Mouse (Mus musculus) intestine, embryonic 14.5 days (tissue): ENCODE data around the gene Cd59a. TPM values are rescaled to one million over a fixed set of nuclear protein-coding genes. Genes with fewer than 3 reads are reported as not detected.
"Not testable (repeated sequence)": the region's sequence is repeated elsewhere in the genome, so short reads cannot be mapped to it uniquely, and the experiment has no call there.

ENCODE experiments used
- ATAC-seq: fragments of 200-750 bp; cut with Nextera tagmentation; replicated peaks from 2 replicates; pipeline ENCODE4 v1.8.0; 2017; ENCODE audit warnings: low read depth, moderate number of reproducible peaks, moderate TSS enrichment, moderate library complexity; ENCODE audit not compliant: low FRiP score, low TSS enrichment
- DNase-seq: peaks from one replicate; pipeline ENCODE4 v3.0.0-alpha.2; 2018; ENCODE audit warnings: low spot score
- H3K27ac ChIP-seq: fragments of 300-500 bp; sonication (generic); 2 replicates; pipeline ENCODE4 v1.5.1; 2014; ENCODE audit warnings: low read depth, mild to moderate bottlenecking, control low read depth
- H3K27me3 ChIP-seq: fragments of 300-500 bp; sonication (generic); replicated peaks from 2 replicates; pipeline ENCODE4 v1.6.1; 2014; ENCODE audit warnings: low read length, control low read depth; ENCODE audit not compliant: control insufficient read depth, insufficient read depth
- H3K36me3 ChIP-seq: fragments of 300-500 bp; sonication (generic); 2 replicates; pipeline ENCODE4 v1.6.1; 2014; ENCODE audit warnings: low read length, control low read depth; ENCODE audit not compliant: control insufficient read depth, insufficient read depth
- H3K4me1 ChIP-seq: fragments of 300-500 bp; sonication (generic); replicated peaks from 2 replicates; pipeline ENCODE4 v1.6.1; 2014; ENCODE audit warnings: low read length, control low read depth, mixed read lengths; ENCODE audit not compliant: control insufficient read depth, insufficient read depth
- H3K4me2 ChIP-seq: fragments of 300-500 bp; sonication (generic); 2 replicates; pipeline ENCODE4 v1.6.1; 2014; ENCODE audit warnings: low read length
- H3K4me3 ChIP-seq: fragments of 300-500 bp; sonication (generic); 2 replicates; pipeline ENCODE4 v1.5.1; 2014; ENCODE audit warnings: low read depth, low read length, control low read depth, mixed read lengths
- H3K9ac ChIP-seq: fragments of 300-500 bp; sonication (generic); 2 replicates; pipeline ENCODE4 v1.6.1; 2014; ENCODE audit warnings: mild to moderate bottlenecking, low read length
- H3K9me3 ChIP-seq: fragments of 300-500 bp; sonication (generic); 2 replicates; pipeline ENCODE4 v1.6.1; 2016; ENCODE audit warnings: low read length, control low read depth; ENCODE audit not compliant: control insufficient read depth
- WGBS: fragments of 180-500 bp; shearing (Covaris S2); extraction: QIAGEN DNeasy Blood & Tissue Kit; methylation state at CpG from one replicate; pipeline ENCODE4 v1.1.7; 2014; 5-methylcytosine and 5-hydroxymethylcytosine counted together
- polyA plus RNA-seq: library from polyadenylated mRNA; unstranded; fragments of >200 nt; fragmentation: Nextera tagmentation; extraction: Ambion mirVana; gene quantifications from 2 replicates; pipeline ENCODE4 v1.2.1, GENCODE M21; 2014

Cd59a gene
- polyA plus RNA-seq, 1 experiment from 2014 or later, result 27.1 TPM

- not testable (repeated sequence) for H3K9me3 ChIP-seq, H3K4me3 ChIP-seq, H3K27ac ChIP-seq, H3K4me2 ChIP-seq, H3K27me3 ChIP-seq, H3K9ac ChIP-seq, H3K36me3 ChIP-seq, ATAC-seq, H3K4me1 ChIP-seq, DNase-seq
- WGBS, result 93% methylated on average over 4 of the region's 4 CpGs
Measured at GRCm38 (mm10) chr2:104097396-104097795, 1.8 kb downstream of the Cd59a start.

- DNase-seq (no peak), ATAC-seq (no peak)
- Histone ChIP-seq H3K4me1 (0 out of 2 replicates have a peak, but pooled peaks cover 3% of the 10 kb centered on the region), H3K4me3 (no peak overlapping the region), H3K9ac (no peak overlapping the region), H3K27me3 (no peaks in the 10 kb centered on the region), H3K27ac (no peak overlapping the region), H3K9me3 (no peaks in the 10 kb centered on the region), H3K36me3 (no peaks in the 10 kb centered on the region), H3K4me2 (no peak overlapping the region)
- 24% methylated on average over 3 of the region's 3 CpGs for WGBS
Measured at GRCm38 (mm10) chr2:104098529-104099230, 3.1 kb downstream of the Cd59a start.

DNA sequence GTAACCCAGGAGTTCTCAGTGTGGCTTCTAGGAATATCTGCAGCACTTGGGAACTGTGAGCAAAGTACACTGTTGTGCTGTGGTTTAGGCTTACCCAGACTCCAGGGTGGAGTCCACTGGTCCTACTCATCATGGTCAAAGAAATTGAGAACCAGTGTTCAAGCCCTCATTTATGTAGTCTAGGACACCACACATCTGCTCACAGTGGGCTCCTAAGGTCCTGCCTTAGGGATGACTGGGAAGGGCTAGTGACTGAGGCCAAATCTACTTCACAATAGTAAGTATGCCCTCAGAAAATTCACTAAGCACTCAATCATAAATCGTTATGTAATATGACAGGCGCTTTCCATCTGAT is 3.6 kb downstream of the Cd59a start:
- Histone ChIP-seq H3K9me3 (no peaks in the 10 kb centered on the region), H3K4me2 (no peak overlapping the region), H3K36me3 (no peaks in the 10 kb centered on the region), H3K27me3 (no peaks in the 10 kb centered on the region), H3K4me3 (no peak overlapping the region), H3K9ac (no peak overlapping the region), H3K4me1 (0 out of 2 replicates have a peak, but pooled peaks cover 3% of the 10 kb centered on the region), H3K27ac (no peak overlapping the region)
- DNase-seq (no peak), ATAC-seq (no peak)
- WGBS, result 93% methylated on average over 2 of the region's 2 CpGs

DNA sequence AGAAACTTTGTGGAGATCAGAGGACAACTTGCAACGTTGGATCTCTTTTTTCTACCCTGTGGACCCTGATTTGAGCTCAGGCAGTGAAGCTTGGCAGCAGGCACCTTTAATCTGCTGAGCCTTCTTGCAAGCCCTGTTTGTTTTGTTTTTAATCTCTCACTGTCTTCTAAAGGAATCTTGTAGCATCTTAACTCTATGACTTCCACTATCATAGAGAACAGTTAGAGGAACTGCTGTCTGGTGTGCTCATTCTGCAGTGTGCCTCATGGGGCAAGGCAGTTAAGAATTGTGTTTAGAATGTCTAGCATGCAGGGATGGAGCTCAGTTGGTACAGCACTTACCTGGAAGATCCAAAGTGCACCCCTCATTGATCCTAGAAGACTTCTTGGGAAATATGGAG is 4.3 kb downstream of the Cd59a start:
- ATAC-seq (no peak), DNase-seq (no peak)

DNA sequence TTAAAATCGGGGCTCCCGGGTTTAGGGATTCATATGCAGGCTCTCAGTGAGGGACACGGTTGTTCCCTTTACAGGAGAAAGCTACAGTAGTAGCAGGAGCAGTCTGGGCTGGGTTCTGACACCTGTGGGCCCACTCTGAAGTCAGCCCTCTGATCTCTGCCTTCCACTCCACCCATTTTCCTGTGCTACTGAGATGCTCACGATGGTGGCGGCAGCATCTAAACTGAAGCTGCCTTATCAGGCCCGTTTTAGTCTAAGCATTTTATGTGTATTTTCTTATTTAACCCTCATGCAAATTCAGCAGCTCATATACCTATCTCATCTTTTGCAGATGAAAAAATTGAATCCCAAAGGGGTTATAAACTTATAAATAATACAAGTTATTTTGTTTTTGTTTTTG is 9.2 kb downstream of the Cd59a start:
- ATAC-seq (no peak), DNase-seq (no peak)
- no peaks in the 10 kb centered on the region for H3K27me3 ChIP-seq
- H3K36me3 ChIP-seq, result no peaks in the 10 kb centered on the region
- H3K4me1 ChIP-seq, result peaks cover 3% of the 10 kb centered on the region; the same call in 1 of the 2 replicates
- H3K4me3 ChIP-seq, result no peak overlapping the region
- WGBS, result 90% methylated on average over 6 of the region's 6 CpGs
- no peak overlapping the region for H3K9ac ChIP-seq
- no peak overlapping the region for H3K27ac ChIP-seq
- no peak overlapping the region for H3K4me2 ChIP-seq
- H3K9me3 ChIP-seq, result no peaks in the 10 kb centered on the region

More for the DNA sequence above, 4.3 kb downstream of the Cd59a start:
- no peak overlapping the region for H3K4me3 ChIP-seq
- H3K9ac ChIP-seq, result no peak overlapping the region
- WGBS, result 58% methylated on average over 1 of the region's 1 CpGs
- H3K27me3 ChIP-seq, result no peaks in the 10 kb centered on the region
- no peaks in the 10 kb centered on the region for H3K9me3 ChIP-seq
- H3K27ac ChIP-seq, result no peak overlapping the region
- H3K4me2 ChIP-seq, result no peak overlapping the region
- no peaks in the 10 kb centered on the region for H3K36me3 ChIP-seq
- 0 out of 2 replicates have a peak, but pooled peaks cover 3% of the 10 kb centered on the region for H3K4me1 ChIP-seq

- not testable (repeated sequence) for H3K9ac ChIP-seq, ATAC-seq, DNase-seq, H3K4me1 ChIP-seq, H3K4me2 ChIP-seq, H3K27me3 ChIP-seq, H3K36me3 ChIP-seq, H3K4me3 ChIP-seq, H3K27ac ChIP-seq, H3K9me3 ChIP-seq
- 74% methylated on average over 2 of the region's 2 CpGs for WGBS
Measured at GRCm38 (mm10) chr2:104109021-104109420, 13.4 kb downstream of the Cd59a start.

- Histone ChIP-seq H3K27ac (no peak overlapping the region), H3K9me3 (no peaks in the 10 kb centered on the region), H3K36me3 (no peaks in the 10 kb centered on the region; the same call in 1 of the 2 replicates), H3K4me1 (peaks cover 3% of the 10 kb centered on the region; the same call in 1 of the 2 replicates), H3K9ac (no peak overlapping the region), H3K4me2 (no peak overlapping the region), H3K4me3 (no peak overlapping the region), H3K27me3 (no peaks in the 10 kb centered on the region)
- ATAC-seq (no peak), DNase-seq (peak; percentile 50)
- WGBS, result 77% methylated on average over 2 of the region's 2 CpGs
Measured at GRCm38 (mm10) chr2:104109528-104109927, 13.9 kb downstream of the Cd59a start.

DNA sequence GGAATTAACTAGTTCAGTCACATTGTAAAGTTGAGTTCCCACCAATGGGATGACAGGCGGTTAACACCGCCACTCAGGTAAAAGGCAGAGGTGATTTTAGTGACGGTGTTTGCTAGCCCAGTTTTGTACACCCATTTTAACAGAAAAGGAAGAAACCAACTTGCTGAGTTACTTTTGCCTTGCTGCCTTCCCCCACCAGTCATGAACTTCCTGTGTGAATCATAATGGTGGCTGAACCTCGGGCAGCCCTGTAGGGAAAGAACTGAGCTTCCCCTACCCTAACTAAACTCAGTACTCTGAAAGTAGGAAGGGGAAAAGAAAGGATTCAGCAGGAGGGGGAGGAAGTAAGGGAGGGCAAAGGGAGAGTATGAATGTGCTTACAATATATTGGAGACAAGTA is 14.4 kb downstream of the Cd59a start:
- 86% methylated on average over 4 of the region's 4 CpGs for WGBS
- no peak overlapping the region for H3K9ac ChIP-seq
- no peak for ATAC-seq
- H3K9me3 ChIP-seq, result no peaks in the 10 kb centered on the region
- no peak for DNase-seq
- no peak overlapping the region for H3K4me2 ChIP-seq
- no peaks in the 10 kb centered on the region; the same call in 1 of the 2 replicates for H3K36me3 ChIP-seq
- H3K4me1 ChIP-seq, result peaks cover 3% of the 10 kb centered on the region; the same call in 1 of the 2 replicates
- H3K27ac ChIP-seq, result no peak overlapping the region
- H3K4me3 ChIP-seq, result no peak overlapping the region
- no peaks in the 10 kb centered on the region for H3K27me3 ChIP-seq

- H3K36me3 ChIP-seq, H3K9ac ChIP-seq, H3K27me3 ChIP-seq, ATAC-seq, H3K4me3 ChIP-seq, DNase-seq, H3K4me1 ChIP-seq, H3K9me3 ChIP-seq, H3K27ac ChIP-seq, H3K4me2 ChIP-seq: not testable (repeated sequence)
- no CpG with 5 or more reads among the region's 1 CpGs for WGBS
Measured at GRCm38 (mm10) chr2:104111170-104111797, 15.7 kb downstream of the Cd59a start.
